Mouse (Mus musculus): ENCODE data around the gene Sgce. TPM values are rescaled to one million over a fixed set of nuclear protein-coding genes. Genes with fewer than 3 reads are reported as not detected.

The Sgce gene
- polyA plus RNA-seq, 1 experiment, result 5.4 TPM

- no peaks in the 10 kb centered on the region for H3K27me3 ChIP-seq (ENCODE audit: control insufficient read depth, insufficient read depth, low read length)
- H3K4me1 ChIP-seq (ENCODE audit: control insufficient read depth, insufficient read depth, low read length), result peaks cover 18% of the 10 kb centered on the region
- TF ChIP-seq POLR2A (IDR thresholded peaks at IDR 0.05; ENCODE audit: control insufficient read depth, low read depth, low read length) (no peak), CTCF (IDR thresholded peaks at IDR 0.05; ENCODE audit: control insufficient read depth, insufficient read depth, insufficient replicate concordance, low read depth, low read length) (no peak)
- H3K4me3 ChIP-seq (ENCODE audit: control insufficient read depth, low read depth, low read length), result peak overlapping the region; percentile 64
- no peak overlapping the region for H3K27ac ChIP-seq (ENCODE audit: control insufficient read depth, insufficient read depth, low read depth, low read length)
- no peaks in the 10 kb centered on the region for H3K36me3 ChIP-seq (ENCODE audit: control insufficient read depth, insufficient read depth, low read length)
Observed at GRCm38 (mm10) chr6:4749091-4749490, 2.1 kb upstream of the Sgce start.

GRCm38 (mm10) chr6:4748506-4748961 is 1.5 kb upstream of the Sgce start:
- Histone ChIP-seq H3K27ac (ENCODE audit: control insufficient read depth, insufficient read depth, low read depth, low read length) (peak overlapping the region; percentile 37; the same call in 1 of the 2 replicates), H3K4me3 (ENCODE audit: control insufficient read depth, low read depth, low read length) (peak overlapping the region; percentile 61), H3K4me1 (ENCODE audit: control insufficient read depth, insufficient read depth, low read length) (peaks cover 18% of the 10 kb centered on the region), H3K36me3 (ENCODE audit: control insufficient read depth, insufficient read depth, low read length) (no peaks in the 10 kb centered on the region), H3K27me3 (ENCODE audit: control insufficient read depth, insufficient read depth, low read length) (no peaks in the 10 kb centered on the region)
- TF ChIP-seq CTCF (IDR thresholded peaks at IDR 0.05; ENCODE audit: control insufficient read depth, insufficient read depth, insufficient replicate concordance, low read depth, low read length), result no peak
- no peak for TF ChIP-seq POLR2A (IDR thresholded peaks at IDR 0.05; ENCODE audit: control insufficient read depth, low read depth, low read length)

GRCm38 (mm10) chr6:4747677-4748505 is 884 bp upstream of the Sgce start:
- H3K4me3 ChIP-seq (ENCODE audit: control insufficient read depth, low read depth, low read length), result peak overlapping the region; percentile 69
- H3K36me3 ChIP-seq (ENCODE audit: control insufficient read depth, insufficient read depth, low read length), result no peaks in the 10 kb centered on the region
- TF ChIP-seq CTCF (IDR thresholded peaks at IDR 0.05; ENCODE audit: control insufficient read depth, insufficient read depth, insufficient replicate concordance, low read depth, low read length), result no peak
- no peak; the same call in 1 of the 2 replicates for TF ChIP-seq POLR2A (IDR thresholded peaks at IDR 0.05; ENCODE audit: control insufficient read depth, low read depth, low read length)
- 0 out of 2 replicates have a peak overlapping the region, but pooled peaks have one; percentile 10 for H3K27ac ChIP-seq (ENCODE audit: control insufficient read depth, insufficient read depth, low read depth, low read length)
- H3K27me3 ChIP-seq (ENCODE audit: control insufficient read depth, insufficient read depth, low read length), result no peaks in the 10 kb centered on the region
- H3K4me1 ChIP-seq (ENCODE audit: control insufficient read depth, insufficient read depth, low read length), result peaks cover 18% of the 10 kb centered on the region

GRCm38 (mm10) chr6:4746036-4746695 is 841 bp downstream of the Sgce start:
- H3K27me3 ChIP-seq (ENCODE audit: control insufficient read depth, insufficient read depth, low read length), result no peaks in the 10 kb centered on the region

GRCm38 (mm10) chr6:4740511-4740910 is 6.5 kb downstream of the Sgce start:
- no peak overlapping the region for H3K27ac ChIP-seq (ENCODE audit: control insufficient read depth, insufficient read depth, low read depth, low read length)
- no peaks in the 10 kb centered on the region for H3K27me3 ChIP-seq (ENCODE audit: control insufficient read depth, insufficient read depth, low read length)
- no peaks in the 10 kb centered on the region for H3K4me1 ChIP-seq (ENCODE audit: control insufficient read depth, insufficient read depth, low read length)
- H3K4me3 ChIP-seq (ENCODE audit: control insufficient read depth, low read depth, low read length), result no peak overlapping the region
- TF ChIP-seq POLR2A (IDR thresholded peaks at IDR 0.05; ENCODE audit: control insufficient read depth, low read depth, low read length), result no peak
- no peak for TF ChIP-seq CTCF (IDR thresholded peaks at IDR 0.05; ENCODE audit: control insufficient read depth, insufficient read depth, insufficient replicate concordance, low read depth, low read length)
- H3K36me3 ChIP-seq (ENCODE audit: control insufficient read depth, insufficient read depth, low read length), result no peaks in the 10 kb centered on the region

More at GRCm38 (mm10) chr6:4746036-4746695, 841 bp downstream of the Sgce start:
- TF ChIP-seq POLR2A (IDR thresholded peaks at IDR 0.05; ENCODE audit: control insufficient read depth, low read depth, low read length), result no peak
- TF ChIP-seq CTCF (IDR thresholded peaks at IDR 0.05; ENCODE audit: control insufficient read depth, insufficient read depth, insufficient replicate concordance, low read depth, low read length), result no peak
- peak overlapping the region; percentile 81 for H3K4me3 ChIP-seq (ENCODE audit: control insufficient read depth, low read depth, low read length)
- no peaks in the 10 kb centered on the region for H3K36me3 ChIP-seq (ENCODE audit: control insufficient read depth, insufficient read depth, low read length)
- peaks cover 18% of the 10 kb centered on the region for H3K4me1 ChIP-seq (ENCODE audit: control insufficient read depth, insufficient read depth, low read length)
- no peak overlapping the region for H3K27ac ChIP-seq (ENCODE audit: control insufficient read depth, insufficient read depth, low read depth, low read length)

GRCm38 (mm10) chr6:4739522-4740355 is 7.3 kb downstream of the Sgce start:
- no peaks in the 10 kb centered on the region for H3K4me1 ChIP-seq (ENCODE audit: control insufficient read depth, insufficient read depth, low read length)
- no peak overlapping the region for H3K27ac ChIP-seq (ENCODE audit: control insufficient read depth, insufficient read depth, low read depth, low read length)
- H3K4me3 ChIP-seq (ENCODE audit: control insufficient read depth, low read depth, low read length), result no peak overlapping the region
- no peaks in the 10 kb centered on the region for H3K27me3 ChIP-seq (ENCODE audit: control insufficient read depth, insufficient read depth, low read length)
- no peaks in the 10 kb centered on the region for H3K36me3 ChIP-seq (ENCODE audit: control insufficient read depth, insufficient read depth, low read length)
- TF ChIP-seq CTCF (IDR thresholded peaks at IDR 0.05; ENCODE audit: control insufficient read depth, insufficient read depth, insufficient replicate concordance, low read depth, low read length) (no peak), POLR2A (IDR thresholded peaks at IDR 0.05; ENCODE audit: control insufficient read depth, low read depth, low read length) (no peak)

Measured in testis, adult 2 months (tissue).